Mouse (Mus musculus) lung, postnatal 14 days (tissue): ENCODE results near the gene Tut4.

Source experiments
- DNase-seq: peaks from one replicate; pipeline ENCODE4 v3.0.0; 2021

The Tut4 gene

GRCm38 (mm10) chr4:108539701-108540100 is 80.5 kb downstream of the Tut4 start:
- DNase-seq: no peak

GRCm38 (mm10) chr4:108565026-108565425 is 105.8 kb downstream of the Tut4 start:
- no peak for DNase-seq

- DNase-seq: no peak
Measured at GRCm38 (mm10) chr4:108572644-108573043, 113.4 kb downstream of the Tut4 start.

- peak; percentile 99 for DNase-seq
Measured at GRCm38 (mm10) chr4:108578840-108579742, 119.9 kb downstream of the Tut4 start, which contains the start of the genes Prpf38a and Orc1. Gene Prpf38a, minus strand, starts transcription at chr4:108579336. Gene Orc1, plus strand, starts transcription at chr4:108579423.

- DNase-seq: no peak
Measured at GRCm38 (mm10) chr4:108579743-108580411, 120.7 kb downstream of the Tut4 start.

GRCm38 (mm10) chr4:108593376-108593775 is 134.2 kb downstream of the Tut4 start:
- DNase-seq: no peak

- DNase-seq: no peak
Measured at GRCm38 (mm10) chr4:108595785-108596184, 136.6 kb downstream of the Tut4 start.

- no peak for DNase-seq
Measured at GRCm38 (mm10) chr4:108598306-108598705, 139.1 kb downstream of the Tut4 start.

GRCm38 (mm10) chr4:108601870-108602269 is 142.6 kb downstream of the Tut4 start:
- no peak for DNase-seq

- no peak for DNase-seq
Measured at GRCm38 (mm10) chr4:108608651-108609050, 149.4 kb downstream of the Tut4 start.
